Mouse (Mus musculus) embryo, embryonic 10 days (tissue): ENCODE results near the gene Ccnk.

Source experiments
- DNase-seq: peaks from one replicate; pipeline ENCODE4 v3.0.0-alpha.2; 2015; ENCODE audit warnings: low spot score

Gene Ccnk

DNA sequence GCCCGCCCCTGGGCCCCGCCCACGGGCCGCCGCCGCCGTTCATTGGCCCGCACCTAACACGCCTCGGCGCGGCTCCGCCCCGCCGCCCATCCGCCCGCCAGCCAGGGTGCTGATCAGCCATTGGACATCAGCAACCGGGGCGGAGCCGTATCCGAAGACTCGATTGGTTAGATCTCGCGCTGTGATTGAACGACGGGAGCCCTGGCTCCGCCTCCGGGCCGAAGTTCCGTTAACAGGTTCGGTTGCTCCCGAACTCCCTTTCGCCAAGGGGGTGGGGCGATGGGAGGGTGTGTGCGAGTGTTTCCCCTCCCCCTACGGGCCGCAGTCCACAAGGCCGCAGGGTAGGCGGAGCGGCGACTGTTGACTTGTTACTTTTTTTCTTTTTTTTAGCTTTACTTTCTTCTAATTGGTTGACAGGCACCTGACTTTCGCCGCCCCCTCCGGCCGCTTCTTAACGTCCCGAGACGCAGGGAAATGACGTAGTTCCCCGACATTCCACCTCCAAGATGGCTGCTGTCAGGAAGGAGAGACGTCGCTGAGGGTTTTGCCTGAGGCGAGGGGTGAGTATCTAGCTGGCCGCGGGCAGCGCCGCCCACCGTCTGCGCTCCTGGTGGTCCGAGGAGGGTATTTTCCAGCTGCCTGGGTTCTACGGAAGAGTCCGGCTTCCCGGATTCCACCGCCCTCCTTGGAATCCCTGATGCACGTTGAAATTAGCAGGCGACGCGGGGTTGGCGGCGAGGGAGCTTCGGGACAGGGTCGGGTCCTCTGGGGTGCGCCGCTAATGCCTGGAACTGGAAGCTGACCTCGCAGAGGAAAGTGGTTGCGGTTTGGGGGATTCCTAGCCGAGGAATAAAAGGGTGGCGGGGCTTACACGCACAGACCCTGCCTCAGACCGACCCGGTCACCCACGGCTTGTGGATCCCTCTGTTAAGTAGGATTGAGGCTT, at the start of gene Ccnk:
Ccnk (plus strand) TSS at position 259 of the 946 bp plus-strand sequence.
- peak; percentile 99 for DNase-seq

DNA sequence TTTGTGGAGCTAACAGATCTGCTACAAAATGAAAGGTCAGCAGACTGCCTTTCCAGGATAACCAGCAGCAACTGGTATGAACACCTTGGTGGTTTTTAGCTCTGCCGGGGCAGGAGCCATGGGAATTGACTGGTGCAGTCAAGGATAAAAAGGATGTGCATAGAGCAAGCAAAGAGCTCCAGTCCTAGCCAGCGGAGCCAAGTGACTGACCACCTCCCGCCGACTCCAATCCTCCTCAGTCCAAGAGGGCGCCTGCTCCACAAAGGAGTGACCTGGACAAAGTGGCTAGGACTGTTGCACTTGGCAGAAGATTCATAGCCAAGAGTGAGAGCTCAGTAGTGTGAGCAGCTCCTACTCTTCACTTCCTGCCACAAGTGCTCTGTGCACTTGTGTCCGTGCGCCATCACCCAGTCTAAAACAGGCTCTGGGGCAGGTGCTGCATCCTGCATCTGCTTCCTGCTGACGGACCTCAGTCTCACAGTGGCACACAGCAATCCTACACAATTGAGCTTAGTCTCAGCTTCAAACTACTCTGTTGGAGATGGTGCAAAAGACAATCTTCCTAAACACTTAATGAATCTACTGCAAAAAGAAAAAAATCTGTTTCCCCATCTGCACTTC, 46.8 kb upstream of the Ccnk start:
- DNase-seq, result no peak

DNA sequence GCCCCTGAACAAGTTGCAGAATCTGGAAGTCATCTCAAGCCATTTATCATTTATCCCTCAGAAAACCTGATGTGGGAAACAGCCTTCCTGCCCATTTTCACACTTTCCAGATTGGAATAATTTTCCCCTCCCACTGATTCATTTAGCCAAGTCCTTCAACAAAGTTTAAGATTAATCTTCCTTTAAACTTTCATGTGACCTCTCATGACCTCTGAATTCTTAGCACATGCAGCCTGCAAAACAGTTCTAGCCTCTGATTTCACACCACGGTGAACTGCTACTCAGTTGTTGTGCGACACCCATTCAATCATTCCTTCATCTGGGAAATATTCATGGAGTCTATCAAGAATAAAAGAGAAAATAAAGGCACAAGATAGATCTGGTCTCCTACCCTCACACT, 46.2 kb upstream of the Ccnk start:
- no peak for DNase-seq

DNA sequence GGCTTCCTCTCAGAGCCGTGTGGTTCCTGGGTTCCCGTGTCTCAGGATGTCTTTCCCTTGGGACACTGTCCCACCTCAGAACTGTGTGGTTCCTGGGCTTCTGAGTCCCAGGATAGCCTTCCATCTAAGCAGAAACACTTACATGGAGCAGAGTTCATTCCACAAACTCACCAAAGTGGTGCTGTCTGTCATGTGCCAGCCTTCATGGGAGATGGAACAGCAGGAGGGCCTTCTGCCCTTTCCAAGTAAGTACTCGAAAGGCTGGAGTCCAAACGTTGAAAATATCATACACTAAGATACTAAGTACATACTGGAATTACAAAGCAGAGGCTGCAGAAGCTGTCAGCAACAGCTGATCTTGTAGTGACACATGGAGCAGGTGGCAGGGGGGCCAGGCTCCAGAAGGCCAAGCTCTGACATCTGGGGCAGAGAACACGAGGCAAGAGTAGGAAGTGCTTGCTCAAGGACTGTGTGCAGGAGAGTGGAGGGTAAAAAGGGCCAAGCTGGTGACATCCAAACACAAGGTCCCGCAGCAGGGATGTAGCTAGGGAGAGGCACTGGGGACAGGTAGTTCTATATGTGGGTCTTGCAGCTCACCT, 43.7 kb upstream of the Ccnk start:
- DNase-seq, result no peak

DNA sequence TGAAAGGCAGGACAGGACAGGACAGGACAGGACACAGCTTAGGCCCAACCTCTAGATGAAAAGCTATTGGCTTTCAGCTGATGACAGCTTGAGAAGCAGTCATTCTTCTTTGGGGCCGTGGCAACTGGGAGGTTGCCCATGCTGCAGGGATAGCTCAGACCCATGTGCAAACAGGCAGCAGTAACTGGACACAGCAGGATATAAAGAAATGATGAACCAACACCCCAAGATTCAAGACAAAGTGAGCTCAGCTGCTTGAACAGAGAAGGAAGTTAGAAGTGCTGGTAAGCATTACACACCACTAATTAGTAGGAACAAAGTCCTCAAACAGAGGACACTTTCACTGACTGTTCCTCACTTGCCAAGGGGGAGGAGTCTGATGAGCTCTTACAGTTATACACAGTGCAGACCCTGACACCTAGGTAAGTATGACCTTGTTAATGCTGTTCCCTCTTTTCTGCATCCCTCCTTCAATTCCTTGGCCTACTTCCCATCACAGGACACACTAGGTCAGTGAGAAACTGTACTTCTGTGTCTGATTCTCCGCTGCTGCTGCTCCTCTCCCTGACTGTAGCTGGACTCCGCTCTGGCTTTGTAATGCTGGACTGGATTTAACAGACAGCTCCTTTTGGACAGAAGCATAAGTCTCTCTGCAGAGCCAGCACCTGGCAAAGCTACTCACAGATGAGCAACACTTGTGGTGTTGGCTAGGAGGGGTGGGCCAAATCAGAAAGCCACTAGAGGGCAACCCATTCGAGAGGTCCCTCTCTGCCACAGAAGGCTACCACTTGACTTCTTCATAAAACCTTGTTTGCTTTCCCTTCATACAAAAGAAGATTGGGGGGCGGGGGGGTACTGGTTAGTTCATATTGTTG, 35.5 kb upstream of the Ccnk start:
- no peak for DNase-seq

DNA sequence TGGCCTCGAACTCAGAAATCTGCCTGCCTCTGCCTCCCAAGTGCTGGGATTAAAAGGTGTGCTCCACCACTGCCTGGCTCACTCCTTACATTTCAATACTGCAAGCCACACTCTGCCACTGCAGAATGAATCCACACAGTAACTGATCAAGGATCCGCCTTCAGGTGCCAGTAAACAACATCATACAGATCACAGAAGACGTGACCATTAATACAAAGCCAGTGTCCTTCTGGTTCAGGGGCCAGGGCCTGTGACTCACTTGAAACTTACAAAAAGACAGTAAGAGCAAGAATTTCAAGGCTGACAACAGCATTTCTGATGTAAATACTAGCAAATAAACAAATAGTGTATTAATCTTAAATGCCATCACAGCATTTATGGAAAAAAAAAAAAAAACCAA, 34.2 kb upstream of the Ccnk start:
- no peak for DNase-seq

DNA sequence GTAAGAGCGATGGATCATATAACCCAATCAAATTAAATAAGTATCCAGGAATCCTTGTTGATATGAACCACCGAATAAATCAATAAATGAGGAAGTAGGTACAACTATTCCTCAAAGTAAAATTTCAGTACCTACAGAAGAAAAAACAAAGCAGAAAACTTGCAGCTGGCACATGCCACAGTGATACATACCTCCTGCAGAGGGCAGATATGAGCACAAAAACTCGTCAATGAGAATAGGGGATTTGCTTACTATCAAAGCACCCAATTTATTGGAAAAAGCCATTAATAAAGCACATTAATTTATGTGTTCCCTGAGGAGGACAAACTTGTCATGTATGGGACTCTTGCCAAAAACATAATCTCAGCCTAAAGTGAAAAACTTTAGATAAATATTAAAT, 29.6 kb upstream of the Ccnk start:
- DNase-seq, result no peak

DNA sequence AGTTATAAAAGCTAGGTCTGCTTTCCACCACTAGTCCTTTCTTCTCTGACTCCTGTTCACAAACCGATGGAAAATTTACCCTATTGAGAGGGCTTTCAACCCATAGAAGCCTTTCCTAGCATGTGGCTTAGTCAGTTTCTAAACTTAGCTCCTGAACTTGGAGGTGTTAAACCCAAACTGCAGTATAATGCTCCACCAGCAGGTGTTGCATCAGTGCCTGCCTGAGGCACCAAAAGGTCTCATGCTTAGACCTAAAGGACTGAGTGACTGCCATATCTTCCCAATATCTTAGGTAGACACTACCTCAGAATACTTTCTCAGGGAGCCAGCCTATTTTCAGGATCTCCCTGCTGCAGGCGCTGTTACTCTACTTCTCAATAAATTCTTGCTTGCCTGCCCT, 26.6 kb upstream of the Ccnk start:
- DNase-seq, result no peak

DNA sequence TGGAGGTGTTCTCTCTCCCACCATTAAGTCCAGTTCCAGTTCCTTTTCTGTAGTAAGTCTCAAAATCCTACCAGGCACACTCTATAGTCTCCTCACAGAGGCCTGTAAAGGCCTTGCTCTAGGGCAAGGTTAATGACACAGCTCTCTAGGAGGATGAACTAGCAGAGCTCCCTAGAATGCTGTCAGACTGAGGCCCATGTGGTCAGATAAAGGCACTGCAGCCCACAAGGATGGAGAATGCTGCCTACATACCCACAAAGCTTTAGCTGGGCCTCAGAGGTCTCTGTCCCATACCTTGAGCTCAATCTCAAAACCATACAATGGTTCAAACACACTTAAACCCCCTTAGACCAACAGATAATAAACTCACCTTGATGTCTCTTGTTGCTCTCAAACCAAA, 19.5 kb upstream of the Ccnk start:
- DNase-seq, result no peak

DNA sequence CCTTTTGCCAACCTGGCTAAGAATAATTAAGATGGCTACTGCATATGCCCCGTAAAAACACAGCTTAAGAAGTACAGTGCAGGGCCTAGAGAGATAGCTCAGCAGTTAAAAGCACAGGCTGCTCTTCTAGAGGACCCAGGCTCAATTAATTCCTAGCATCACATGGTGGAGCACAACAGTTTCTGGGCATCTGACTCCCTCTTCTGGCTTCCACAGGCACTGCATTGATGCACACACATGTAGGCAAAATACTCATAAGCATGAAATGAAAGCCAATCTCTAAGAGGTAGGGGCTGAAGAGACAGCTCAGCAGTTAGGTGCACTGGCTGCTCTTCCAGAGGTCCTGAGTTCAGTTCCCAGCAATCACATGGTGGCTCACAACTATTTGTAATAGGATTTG, 17.3 kb upstream of the Ccnk start:
- DNase-seq, result peak; percentile 60

DNA sequence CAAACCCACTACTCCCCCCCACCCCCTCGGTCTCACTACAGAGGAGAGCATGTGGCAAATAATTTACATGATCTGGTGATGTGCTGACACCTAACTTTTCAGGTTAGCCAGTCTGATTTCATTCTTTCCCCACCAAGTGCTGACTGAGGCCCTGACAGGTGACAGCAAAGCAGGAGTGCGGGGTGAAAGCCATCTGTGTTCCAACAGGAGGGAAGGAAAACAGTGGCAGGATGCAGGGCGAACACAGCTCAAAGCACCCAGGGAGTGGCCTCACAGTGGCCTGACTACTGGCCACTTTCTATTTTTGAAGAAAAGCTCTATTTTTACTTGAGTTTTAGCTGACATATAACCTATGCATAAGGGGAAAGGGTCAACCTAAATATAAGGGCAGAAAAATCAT, 15.7 kb upstream of the Ccnk start:
- no peak for DNase-seq

DNA sequence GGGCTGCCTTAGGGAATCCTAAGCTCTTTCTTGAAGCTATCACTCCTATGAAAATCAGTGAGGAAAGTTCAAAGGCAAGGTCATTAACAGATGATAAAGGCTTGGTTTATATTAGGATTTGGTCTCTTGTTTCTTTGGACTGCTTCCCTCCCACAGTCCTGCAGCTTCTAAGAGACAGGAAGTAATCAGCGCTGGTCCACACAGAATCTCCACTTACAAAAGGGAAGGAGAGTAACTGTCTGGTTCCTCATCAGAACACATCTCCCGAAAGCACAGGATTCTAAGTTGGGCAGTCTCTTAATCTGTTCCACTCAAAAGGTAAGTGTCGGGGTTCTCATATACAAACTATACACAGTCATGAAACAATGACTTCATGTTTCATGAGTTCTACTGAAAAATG, 10.5 kb upstream of the Ccnk start:
- no peak for DNase-seq

DNA sequence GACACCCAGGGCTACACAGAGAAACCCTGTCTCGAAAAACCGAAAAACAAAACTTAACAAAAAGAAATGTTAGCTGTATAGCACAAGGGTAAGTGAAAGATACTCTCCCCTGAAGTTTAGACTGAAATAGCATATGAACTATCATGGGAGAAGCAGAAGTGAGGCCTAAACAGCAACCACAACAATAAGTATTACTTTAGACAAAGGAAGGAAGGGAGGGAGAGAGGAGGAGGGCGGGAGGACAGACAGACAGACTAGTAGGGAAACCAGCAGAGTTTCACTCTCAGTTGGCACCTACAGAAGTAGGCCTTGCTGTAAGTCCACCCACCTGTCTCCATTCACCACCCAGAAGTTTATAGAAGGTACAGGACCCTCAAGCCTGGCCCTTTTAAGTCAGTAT, 8.9 kb upstream of the Ccnk start:
- no peak for DNase-seq

DNA sequence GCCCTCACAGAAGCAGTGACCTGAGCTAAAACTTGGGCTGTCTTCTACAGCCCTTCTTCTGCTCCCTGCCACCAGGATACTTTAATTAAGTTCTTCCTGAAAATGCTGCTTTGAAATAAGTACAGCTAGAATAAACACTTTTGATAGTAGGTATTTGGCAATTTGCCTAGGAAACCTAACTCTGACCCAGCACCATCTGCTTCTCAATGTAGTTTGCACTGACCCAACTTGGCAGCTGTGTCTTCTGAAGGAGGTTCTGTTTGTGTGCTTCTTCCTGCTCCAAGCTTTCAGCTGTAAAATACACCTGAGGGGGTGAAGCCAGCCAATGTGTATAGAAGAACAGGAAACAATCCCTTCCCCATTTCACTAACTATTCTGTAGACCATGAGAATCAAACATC, 8.0 kb upstream of the Ccnk start:
- DNase-seq, result no peak

DNA sequence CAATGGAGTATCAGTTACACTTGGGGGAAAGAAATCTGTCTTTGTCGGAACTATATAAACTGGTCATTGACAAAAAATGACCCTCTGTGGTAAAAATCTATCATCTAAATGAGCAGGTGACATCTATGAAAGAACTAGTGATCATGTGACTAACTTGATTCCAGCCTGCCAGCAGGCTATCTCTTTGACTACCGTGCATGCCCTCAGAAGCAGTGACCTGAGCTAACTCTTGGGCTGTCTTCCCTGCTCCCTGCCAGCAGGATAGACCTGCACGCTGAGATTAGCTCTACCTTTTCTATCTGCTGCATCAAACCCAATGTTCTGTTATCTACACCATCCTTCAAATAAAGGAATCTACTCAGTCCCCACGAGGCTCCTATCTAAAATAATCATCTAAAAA, 6.7 kb upstream of the Ccnk start:
- no peak for DNase-seq

DNA sequence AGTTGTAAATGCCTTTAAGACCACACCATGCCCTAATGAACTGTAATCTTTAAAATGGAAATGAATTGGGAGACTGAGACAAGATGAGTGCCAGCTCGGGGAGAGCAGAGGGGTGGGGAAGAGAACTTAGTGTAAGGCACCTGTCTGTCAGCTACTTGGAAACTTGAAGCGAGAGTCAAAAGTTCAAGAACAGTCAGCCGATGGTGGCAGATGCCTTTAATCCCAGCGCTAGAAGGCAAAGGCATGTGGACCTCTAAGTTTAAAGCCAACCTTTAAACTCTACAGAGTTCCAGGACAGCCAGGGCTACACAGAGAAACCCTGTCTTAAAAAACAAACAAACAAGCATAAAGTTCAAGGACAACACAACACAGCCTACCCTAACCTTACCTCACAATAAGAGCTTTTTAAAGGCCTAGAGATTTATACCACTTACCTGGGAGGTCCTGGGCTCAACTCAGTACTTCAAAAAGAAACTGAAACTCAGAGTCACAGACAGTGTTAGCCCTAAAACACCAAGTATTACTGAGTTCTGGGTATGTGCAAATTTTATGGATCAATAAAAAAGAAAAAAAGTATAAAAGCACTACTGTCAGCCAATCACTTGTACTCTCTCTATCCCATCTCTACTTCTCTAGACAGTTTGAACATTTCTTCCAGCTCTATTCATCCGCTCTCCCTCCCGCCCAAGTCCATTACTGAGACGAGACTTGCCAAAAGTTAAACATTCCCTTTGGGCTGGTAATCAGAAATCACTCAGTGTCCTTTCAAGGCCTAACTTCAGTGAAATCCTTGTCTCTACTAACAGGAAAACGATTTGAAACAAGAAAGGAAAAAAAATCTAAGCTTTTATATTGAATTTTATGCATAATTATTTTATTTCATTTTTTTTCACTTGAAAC, 4.5 kb upstream of the Ccnk start:
- DNase-seq, result no peak

DNA sequence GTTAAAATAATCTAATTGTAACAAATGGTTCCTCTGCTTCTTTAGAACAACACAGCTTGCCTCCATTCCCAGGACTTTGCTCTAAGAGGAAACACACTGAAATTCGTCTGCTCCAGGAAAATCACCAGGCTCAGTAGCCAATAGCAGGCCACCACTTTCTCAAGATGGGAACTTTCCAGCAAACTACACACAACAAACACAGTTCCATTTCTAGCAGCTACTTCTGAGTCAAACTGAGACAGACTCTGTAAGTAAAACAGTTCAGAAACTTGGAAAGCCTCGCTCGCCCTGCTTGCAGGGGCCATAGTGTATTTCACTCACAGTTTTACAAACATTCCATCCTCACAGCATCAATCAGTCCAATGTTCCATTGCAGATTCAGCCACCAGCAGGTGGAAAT, 3.0 kb upstream of the Ccnk start:
- no peak for DNase-seq

DNA sequence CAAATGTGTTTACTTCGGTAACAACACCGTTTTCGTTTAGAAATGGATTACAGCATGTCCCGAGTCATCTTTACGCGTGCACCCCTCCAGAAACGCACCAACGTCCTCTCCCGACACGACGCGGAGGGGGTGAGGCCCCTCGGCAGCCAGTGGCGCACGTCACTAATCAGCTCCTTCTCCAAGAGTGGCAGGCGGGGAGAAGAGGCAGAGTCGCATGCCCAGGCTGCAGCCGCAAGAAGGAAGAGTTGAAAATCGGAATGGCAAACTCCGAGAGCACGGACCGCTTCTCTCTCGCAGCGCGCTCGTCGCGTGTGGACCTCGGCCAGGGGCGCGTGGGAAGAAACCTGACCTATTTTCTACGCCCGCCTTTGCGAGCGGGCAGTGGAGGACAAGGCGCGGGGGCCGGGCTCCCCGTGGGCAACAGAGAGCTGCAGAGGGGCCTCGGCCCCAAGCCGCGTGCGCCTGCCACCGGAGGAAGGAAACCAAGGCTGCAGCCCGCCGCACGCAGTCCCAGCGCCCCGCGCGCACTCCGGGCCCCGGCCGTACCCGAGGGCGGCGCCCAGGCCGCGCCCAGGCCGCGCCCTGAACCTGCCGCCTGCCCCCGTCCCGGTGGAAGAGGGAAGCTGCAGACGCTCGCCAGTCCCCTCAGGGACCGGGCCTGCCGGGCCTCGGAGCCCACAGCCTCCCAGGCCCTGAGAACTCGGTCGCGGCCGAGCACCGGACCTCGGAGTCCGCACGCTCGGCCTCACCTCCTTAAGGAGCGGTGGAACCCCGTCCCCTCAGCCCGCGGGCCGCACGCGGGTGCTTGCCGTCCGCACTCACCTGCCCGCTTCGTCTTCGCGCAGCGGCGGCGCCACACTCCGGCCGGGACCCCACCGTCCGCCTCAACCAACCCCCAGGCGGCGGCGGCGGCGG, 791 bp upstream of the Ccnk start:
- peak; percentile 78 for DNase-seq

DNA sequence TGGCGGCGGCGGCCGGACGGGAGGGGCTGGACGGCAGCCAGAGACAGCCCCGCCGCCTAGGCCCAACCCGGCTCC, 296 bp upstream of the Ccnk start, which contains the start of gene Setd3:
Setd3 (minus strand) TSS at position 69 of the 75 bp plus-strand sequence.
- no peak for DNase-seq

DNA sequence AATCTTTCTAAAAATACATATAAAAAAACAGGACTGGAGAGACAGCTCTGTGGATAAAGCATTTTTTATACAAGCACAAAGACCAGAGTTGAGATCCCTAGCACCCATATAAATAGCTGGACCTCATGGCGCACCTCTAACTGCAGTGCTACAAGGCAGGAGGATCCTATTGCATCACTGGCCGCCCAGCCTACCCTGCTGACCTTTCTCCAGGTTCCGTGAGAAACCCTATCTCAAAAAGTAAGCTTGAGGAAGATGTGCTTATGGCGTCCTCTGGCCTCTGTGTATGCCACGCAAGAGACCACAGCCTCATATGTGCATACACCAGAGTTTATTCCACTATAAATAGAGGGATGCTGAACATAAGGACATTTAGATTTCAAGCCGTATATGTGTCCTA, 2.3 kb downstream of the Ccnk start:
- no peak for DNase-seq
